Mouse (Mus musculus) intestine, embryonic 15.5 days (tissue): ENCODE results near the gene Mpzl1. TPM values are rescaled to one million over a fixed set of nuclear protein-coding genes. Genes with fewer than 3 reads are reported as not detected.

Experiments used
- ATAC-seq: fragments of 200-750 bp; cut with Nextera tagmentation; 2 replicates; pipeline ENCODE4 v1.8.0; 2017; ENCODE audit warnings: moderate TSS enrichment, moderate library complexity
- H3K27ac ChIP-seq: fragments of 300-500 bp; sonication (generic); 2 replicates; pipeline ENCODE4 v1.5.1; 2015; ENCODE audit warnings: mild to moderate bottlenecking, inconsistent platforms
- H3K27me3 ChIP-seq: fragments of 300-500 bp; sonication (generic); replicated peaks from 2 replicates; pipeline ENCODE4 v1.6.1; 2015; ENCODE audit warnings: inconsistent platforms
- H3K36me3 ChIP-seq: fragments of 300-500 bp; sonication (generic); 2 replicates; pipeline ENCODE4 v1.6.1; 2015; ENCODE audit warnings: inconsistent platforms
- H3K4me1 ChIP-seq: fragments of 300-500 bp; sonication (generic); replicated peaks from 2 replicates; pipeline ENCODE4 v1.6.1; 2015; ENCODE audit warnings: inconsistent platforms
- H3K4me2 ChIP-seq: fragments of 300-500 bp; sonication (generic); replicated peaks from 2 replicates; pipeline ENCODE4 v1.6.1; 2015; ENCODE audit warnings: mild to moderate bottlenecking, inconsistent platforms
- H3K4me3 ChIP-seq: fragments of 300-500 bp; sonication (generic); replicated peaks from 2 replicates; pipeline ENCODE4 v1.5.1; 2015; ENCODE audit warnings: inconsistent platforms
- H3K9ac ChIP-seq: fragments of 300-500 bp; sonication (generic); 2 replicates; pipeline ENCODE4 v1.6.1; 2015; ENCODE audit warnings: inconsistent platforms
- H3K9me3 ChIP-seq: fragments of 300-500 bp; sonication (generic); 2 replicates; pipeline ENCODE4 v1.6.1; 2016; ENCODE audit warnings: inconsistent platforms
- WGBS: fragments of 180-500 bp; shearing (Covaris S2); methylation state at CpG from one replicate; pipeline ENCODE4 v1.1.7; 2015; 5-methylcytosine and 5-hydroxymethylcytosine counted together
- polyA plus RNA-seq: library from polyadenylated mRNA; unstranded; fragments of >200 nt; fragmentation: Nextera tagmentation; extraction: Ambion mirVana; gene quantifications from 2 replicates; pipeline ENCODE4 v1.2.1, GENCODE M21; 2015

The Mpzl1 gene
- polyA plus RNA-seq, 1 experiment from 2014 or later = 129 TPM

DNA sequence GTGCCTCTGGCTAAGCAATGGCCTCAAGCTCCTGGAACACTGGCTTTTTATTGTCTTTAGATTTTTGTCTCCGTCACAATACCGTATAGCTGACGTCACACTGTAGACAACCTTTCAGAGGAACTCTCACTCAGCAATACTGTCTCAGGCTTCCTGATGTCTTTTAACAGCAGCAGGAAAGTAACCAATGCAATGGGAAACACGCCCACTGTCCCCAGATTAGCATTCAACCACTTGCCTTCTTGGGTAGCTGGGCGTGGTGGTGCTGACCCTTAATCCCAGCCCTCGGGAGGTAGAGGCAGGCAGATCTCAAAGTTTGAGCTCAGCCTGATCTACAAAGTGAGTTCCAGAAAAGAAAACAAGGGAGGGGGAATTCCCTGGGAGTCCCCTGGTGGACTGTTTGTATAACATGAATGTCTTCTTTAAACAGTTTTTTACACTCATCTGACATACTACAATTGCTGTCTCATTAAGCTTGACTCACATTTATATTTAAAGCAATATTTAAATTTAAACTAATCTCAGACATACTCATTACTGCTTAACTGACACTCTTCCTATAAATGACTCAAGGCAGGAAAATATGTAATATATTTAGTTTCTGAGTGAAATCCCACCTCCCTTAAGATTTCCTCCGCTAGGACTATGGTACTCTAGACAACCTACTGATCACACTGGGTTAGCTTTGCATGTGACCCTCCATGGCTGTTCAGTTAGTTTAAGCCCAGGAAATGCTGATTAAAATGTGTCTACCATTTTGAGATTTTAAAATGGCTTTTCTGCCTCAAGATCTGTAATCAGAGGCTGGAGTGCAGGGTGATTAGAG is 24.6 kb downstream of the Mpzl1 start:
- peaks cover 4% of the 10 kb centered on the region; the same call in 1 of the 2 replicates for H3K36me3 ChIP-seq
- no peak overlapping the region for H3K4me3 ChIP-seq
- 0 out of 2 replicates have a peak overlapping the region, but pooled peaks have one; percentile 29 for H3K27ac ChIP-seq
- no peaks in the 10 kb centered on the region for H3K27me3 ChIP-seq
- no peak overlapping the region for H3K9ac ChIP-seq
- peaks cover 8% of the 10 kb centered on the region for H3K4me1 ChIP-seq
- WGBS = 39% methylated on average over 7 of the region's 7 CpGs
- H3K9me3 ChIP-seq = no peaks in the 10 kb centered on the region
- peak; percentile 47 for ATAC-seq
- no peak overlapping the region for H3K4me2 ChIP-seq

DNA sequence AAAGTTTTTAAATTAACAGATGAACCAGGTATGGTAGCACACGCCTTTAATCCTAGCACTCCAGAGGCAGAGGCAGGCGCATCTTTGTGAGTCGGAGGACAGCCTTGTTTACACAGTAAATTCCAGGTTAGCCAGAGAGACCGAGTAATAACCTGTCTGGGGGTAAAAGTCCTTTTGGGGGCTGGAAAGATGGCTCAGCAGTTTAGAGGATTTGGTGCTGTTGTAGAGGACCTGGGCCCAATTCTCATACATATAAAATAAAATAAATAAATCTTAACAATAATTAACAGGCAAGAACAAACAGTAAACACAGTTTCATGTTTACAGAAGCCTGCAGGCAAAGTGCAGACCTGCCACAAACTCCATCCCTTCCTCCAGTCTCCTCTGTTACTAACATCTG is 25.4 kb downstream of the Mpzl1 start:
- peak; percentile 42; the same call in 1 of the 2 replicates for ATAC-seq
- H3K4me1 ChIP-seq = peaks cover 8% of the 10 kb centered on the region
- H3K9me3 ChIP-seq = no peaks in the 10 kb centered on the region
- H3K27ac ChIP-seq = no peak overlapping the region
- no peak overlapping the region for H3K4me3 ChIP-seq
- WGBS = 42% methylated on average over 4 of the region's 4 CpGs
- no peak overlapping the region for H3K9ac ChIP-seq
- no peak overlapping the region for H3K4me2 ChIP-seq
- H3K36me3 ChIP-seq = peaks cover 7% of the 10 kb centered on the region; the same call in 1 of the 2 replicates
- no peaks in the 10 kb centered on the region for H3K27me3 ChIP-seq

DNA sequence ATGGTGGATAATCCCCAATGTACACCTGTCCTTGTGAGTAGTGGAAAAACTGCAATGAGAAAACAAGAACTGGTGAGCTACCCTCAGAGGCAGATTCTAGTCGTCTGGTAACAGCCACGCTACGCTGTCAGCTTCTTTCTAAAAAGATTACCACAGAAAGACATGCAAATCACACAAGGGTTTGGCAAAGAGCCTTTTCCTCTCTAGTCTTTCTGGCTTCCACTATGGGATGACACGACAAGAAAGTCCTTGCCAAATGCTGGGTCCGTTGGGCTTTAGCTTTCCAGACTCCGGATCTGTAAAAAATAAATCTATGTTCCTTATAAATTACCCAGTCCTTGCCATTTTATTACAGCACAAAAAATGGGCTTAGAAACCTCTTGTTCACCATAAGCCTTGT is 28.6 kb downstream of the Mpzl1 start:
- WGBS = 81% methylated on average over 6 of the region's 6 CpGs
- H3K4me2 ChIP-seq = no peak overlapping the region
- H3K4me1 ChIP-seq = peaks cover 8% of the 10 kb centered on the region
- H3K9me3 ChIP-seq = no peaks in the 10 kb centered on the region
- peaks cover 14% of the 10 kb centered on the region for H3K36me3 ChIP-seq
- H3K27me3 ChIP-seq = no peaks in the 10 kb centered on the region
- no peak overlapping the region for H3K4me3 ChIP-seq
- no peak overlapping the region for H3K27ac ChIP-seq
- no peak overlapping the region for H3K9ac ChIP-seq
- ATAC-seq = no peak

DNA sequence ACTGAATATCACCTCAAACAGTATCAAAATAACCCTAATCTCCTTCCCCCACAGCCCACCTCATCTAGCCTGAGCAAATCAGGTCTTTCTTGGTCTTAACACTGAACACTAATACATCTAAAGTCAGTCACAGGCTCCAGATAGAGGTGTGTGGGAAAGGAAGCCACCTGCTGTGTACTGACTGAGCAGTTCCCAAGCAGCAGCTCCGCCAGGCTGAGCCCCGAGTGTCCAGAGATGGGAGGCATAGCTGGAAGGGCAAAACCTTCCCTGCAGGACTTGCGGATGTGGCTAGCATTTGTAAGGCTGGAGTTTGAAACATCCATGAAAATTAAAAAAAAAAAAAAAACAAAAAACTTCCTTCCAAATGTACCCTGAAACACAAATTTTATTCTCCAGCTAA is 29.2 kb downstream of the Mpzl1 start:
- ATAC-seq = no peak
- 90% methylated on average over 3 of the region's 3 CpGs for WGBS

GRCm38 (mm10) chr1:165604203-165604602 is 30.1 kb downstream of the Mpzl1 start:
- 84% methylated on average over 8 of the region's 8 CpGs for WGBS
- Histone ChIP-seq H3K36me3 (peaks cover 14% of the 10 kb centered on the region), H3K9ac (no peak overlapping the region)

More for the DNA sequence above, 29.2 kb downstream of the Mpzl1 start:
- peaks cover 8% of the 10 kb centered on the region for H3K4me1 ChIP-seq
- H3K27ac ChIP-seq = no peak overlapping the region
- H3K9ac ChIP-seq = no peak overlapping the region
- no peaks in the 10 kb centered on the region for H3K9me3 ChIP-seq
- no peak overlapping the region for H3K4me2 ChIP-seq
- no peaks in the 10 kb centered on the region for H3K27me3 ChIP-seq
- H3K36me3 ChIP-seq = peaks cover 14% of the 10 kb centered on the region
- no peak overlapping the region for H3K4me3 ChIP-seq

GRCm38 (mm10) chr1:165603218-165603617 is 31.1 kb downstream of the Mpzl1 start:
- Histone ChIP-seq H3K9ac (no peak overlapping the region), H3K4me1 (no peaks in the 10 kb centered on the region), H3K27me3 (no peaks in the 10 kb centered on the region), H3K36me3 (peaks cover 14% of the 10 kb centered on the region), H3K4me3 (no peak overlapping the region), H3K27ac (no peak overlapping the region), H3K9me3 (no peaks in the 10 kb centered on the region), H3K4me2 (no peak overlapping the region)
- WGBS = 88% methylated on average over 14 of the region's 14 CpGs
- ATAC-seq = no peak

More at GRCm38 (mm10) chr1:165604203-165604602, 30.1 kb downstream of the Mpzl1 start:
- Histone ChIP-seq H3K9me3 (no peaks in the 10 kb centered on the region), H3K27me3 (no peaks in the 10 kb centered on the region), H3K27ac (no peak overlapping the region), H3K4me1 (0 out of 2 replicates have a peak, but pooled peaks cover 4% of the 10 kb centered on the region), H3K4me3 (no peak overlapping the region), H3K4me2 (no peak overlapping the region)
- ATAC-seq = no peak

- no peak overlapping the region for H3K27ac ChIP-seq
- no peaks in the 10 kb centered on the region for H3K4me1 ChIP-seq
- peaks cover 16% of the 10 kb centered on the region for H3K36me3 ChIP-seq
- WGBS = 80% methylated on average over 10 of the region's 10 CpGs
- H3K9me3 ChIP-seq = no peaks in the 10 kb centered on the region
- H3K4me3 ChIP-seq = no peak overlapping the region
- no peak overlapping the region for H3K4me2 ChIP-seq
- H3K27me3 ChIP-seq = no peaks in the 10 kb centered on the region
- no peak overlapping the region for H3K9ac ChIP-seq
- no peak for ATAC-seq
These were observed 32.5 kb downstream of the Mpzl1 start for GRCm38 (mm10) chr1:165601775-165602280.

GRCm38 (mm10) chr1:165594699-165595421 is 39.5 kb downstream of the Mpzl1 start:
- 75% methylated on average over 15 of the region's 15 CpGs for WGBS
- no peak overlapping the region for H3K4me2 ChIP-seq
- ATAC-seq = peak; percentile 34; the same call in 1 of the 2 replicates
- H3K4me3 ChIP-seq = no peak overlapping the region
- H3K9ac ChIP-seq = no peak overlapping the region
- peaks cover 3% of the 10 kb centered on the region; the same call in 1 of the 2 replicates for H3K4me1 ChIP-seq
- no peaks in the 10 kb centered on the region for H3K27me3 ChIP-seq
- H3K9me3 ChIP-seq = no peaks in the 10 kb centered on the region
- H3K27ac ChIP-seq = no peak overlapping the region
- peaks cover 19% of the 10 kb centered on the region; the same call in 1 of the 2 replicates for H3K36me3 ChIP-seq

DNA sequence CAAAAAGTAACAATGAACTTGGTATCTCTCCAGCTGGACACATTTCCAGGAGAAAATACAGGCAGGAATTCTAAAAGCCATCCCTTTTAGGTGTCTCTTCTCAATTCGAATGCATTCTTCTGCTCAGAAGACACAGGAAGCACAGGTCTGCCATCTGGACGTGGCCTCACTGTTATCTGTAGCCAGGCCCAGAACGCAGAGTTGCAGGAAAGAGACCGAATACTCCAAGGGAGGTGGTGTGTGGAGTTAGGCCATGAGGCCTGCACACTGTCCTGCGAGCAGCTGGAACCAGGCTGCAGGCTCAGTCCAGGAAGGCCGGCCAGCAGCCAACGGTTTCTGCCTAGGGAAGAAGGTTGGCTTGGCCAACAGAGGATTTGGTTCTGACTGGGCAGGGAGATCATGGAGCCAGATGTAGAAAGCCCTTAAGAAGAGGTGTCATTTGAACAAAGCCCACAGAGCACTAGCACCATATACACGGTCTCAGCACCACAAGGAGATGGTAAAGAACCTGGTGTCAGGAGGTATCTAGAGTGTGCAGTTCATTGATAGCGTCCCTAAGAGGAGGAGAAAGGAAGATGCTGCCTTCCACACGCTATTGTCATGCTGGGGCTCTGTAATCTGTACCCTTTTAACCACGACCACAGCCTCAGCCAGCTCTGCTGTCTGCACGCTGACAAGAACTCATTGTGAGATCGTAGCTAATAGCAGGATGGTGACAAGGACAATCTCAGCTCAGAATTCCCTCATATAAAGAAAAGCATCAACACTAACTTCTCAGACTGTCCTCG is 41.8 kb downstream of the Mpzl1 start:
- Histone ChIP-seq H3K36me3 (peaks cover 19% of the 10 kb centered on the region; the same call in 1 of the 2 replicates), H3K4me1 (peaks cover 12% of the 10 kb centered on the region; the same call in 1 of the 2 replicates), H3K9me3 (no peaks in the 10 kb centered on the region), H3K4me2 (no peak overlapping the region), H3K9ac (no peak overlapping the region), H3K4me3 (no peak overlapping the region), H3K27me3 (no peaks in the 10 kb centered on the region), H3K27ac (no peak overlapping the region)
- no peak for ATAC-seq
- 79% methylated on average over 14 of the region's 14 CpGs for WGBS

- whole genome bisulfite sequencing = 64% methylated on average over 8 of the region's 8 CpGs
- no peaks in the 10 kb centered on the region for H3K27me3 ChIP-seq
- peaks cover 16% of the 10 kb centered on the region; the same call in 1 of the 2 replicates for H3K4me1 ChIP-seq
These were observed 43.6 kb downstream of the Mpzl1 start for GRCm38 (mm10) chr1:165590760-165591159.

GRCm38 (mm10) chr1:165589280-165590048 is 44.9 kb downstream of the Mpzl1 start:
- Histone ChIP-seq H3K4me3 (no peak overlapping the region), H3K9me3 (no peaks in the 10 kb centered on the region), H3K36me3 (peaks cover 14% of the 10 kb centered on the region; the same call in 1 of the 2 replicates), H3K27ac (peak overlapping the region; percentile 67), H3K27me3 (no peaks in the 10 kb centered on the region), H3K9ac (no peak overlapping the region), H3K4me1 (peaks cover 18% of the 10 kb centered on the region; the same call in 1 of the 2 replicates), H3K4me2 (0 out of 2 replicates have a peak overlapping the region, but pooled peaks have one; percentile 14)
- peak; percentile 45; the same call in 1 of the 2 replicates for ATAC-seq
- WGBS = 31% methylated on average over 10 of the region's 10 CpGs

More at GRCm38 (mm10) chr1:165590760-165591159, 43.6 kb downstream of the Mpzl1 start:
- Histone ChIP-seq H3K27ac (no peak overlapping the region), H3K36me3 (peaks cover 14% of the 10 kb centered on the region; the same call in 1 of the 2 replicates), H3K4me2 (no peak overlapping the region), H3K9me3 (no peaks in the 10 kb centered on the region), H3K4me3 (no peak overlapping the region), H3K9ac (no peak overlapping the region)
- ATAC-seq = no peak
